Mouse (Mus musculus) kidney, embryonic 15.5 days (tissue): ENCODE data around the gene Olfr68. TPM values are rescaled to one million over a fixed set of nuclear protein-coding genes. Genes with fewer than 3 reads are reported as not detected.
"Not testable (repeated sequence)": the region's sequence is repeated elsewhere in the genome, so short reads cannot be mapped to it uniquely, and the experiment has no call there.

Experiments
- ATAC-seq: fragments of 200-750 bp; cut with Nextera tagmentation; replicated peaks from 2 replicates; pipeline ENCODE4 v1.8.0; 2017; ENCODE audit warnings: moderate TSS enrichment; ENCODE audit not compliant: low FRiP score
- H3K27ac ChIP-seq: fragments of 300-500 bp; sonication (generic); 2 replicates; pipeline ENCODE4 v1.5.1; 2015; ENCODE audit warnings: mild to moderate bottlenecking, inconsistent platforms
- H3K27me3 ChIP-seq: fragments of 300-500 bp; sonication (generic); 2 replicates; pipeline ENCODE4 v1.6.1; 2015; ENCODE audit warnings: inconsistent platforms
- H3K36me3 ChIP-seq: fragments of 300-500 bp; sonication (generic); 2 replicates; pipeline ENCODE4 v1.6.1; 2015; ENCODE audit warnings: inconsistent platforms
- H3K4me1 ChIP-seq: fragments of 300-500 bp; sonication (generic); 2 replicates; pipeline ENCODE4 v1.6.1; 2015; ENCODE audit warnings: inconsistent platforms
- H3K4me2 ChIP-seq: fragments of 300-500 bp; sonication (generic); 2 replicates; pipeline ENCODE4 v1.6.1; 2015; ENCODE audit warnings: moderate library complexity, mild to moderate bottlenecking, inconsistent platforms
- H3K4me3 ChIP-seq: fragments of 300-500 bp; sonication (generic); replicated peaks from 2 replicates; pipeline ENCODE4 v1.5.1; 2015; ENCODE audit warnings: mild to moderate bottlenecking, inconsistent platforms
- H3K9ac ChIP-seq: fragments of 300-500 bp; sonication (generic); 2 replicates; pipeline ENCODE4 v1.6.1; 2015; ENCODE audit warnings: mild to moderate bottlenecking, inconsistent platforms
- H3K9me3 ChIP-seq: fragments of 300-500 bp; sonication (generic); replicated peaks from 2 replicates; pipeline ENCODE4 v1.6.1; 2016; ENCODE audit warnings: inconsistent platforms
- WGBS: fragments of 180-500 bp; shearing (Covaris S2); methylation state at CpG from one replicate; pipeline ENCODE4 v1.1.7; 2015; ENCODE audit warnings: mixed read lengths; 5-methylcytosine and 5-hydroxymethylcytosine counted together
- polyA plus RNA-seq: library from polyadenylated mRNA; unstranded; fragments of >200 nt; fragmentation: Nextera tagmentation; extraction: Ambion mirVana; gene quantifications from 2 replicates; pipeline ENCODE4 v1.2.1, GENCODE M21; 2015

The Olfr68 gene
- polyA plus RNA-seq, 1 experiment from 2014 or later, result not detected

DNA sequence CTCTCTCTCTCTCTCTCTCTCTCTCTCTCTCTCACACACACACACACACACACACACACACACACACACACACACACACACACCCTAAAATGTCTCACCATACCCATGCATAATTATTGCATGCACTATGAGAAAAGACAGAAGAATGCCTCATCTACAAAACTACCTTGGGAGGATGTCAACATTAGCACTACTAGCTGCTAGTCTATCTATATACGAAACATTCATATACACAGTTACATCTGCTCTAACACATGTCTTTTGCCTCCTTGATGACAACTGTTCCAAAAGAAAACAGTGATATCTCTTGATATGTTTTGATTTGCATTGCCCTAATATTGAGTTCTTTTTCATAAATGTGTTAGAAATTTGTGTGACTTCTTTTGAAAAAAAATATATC, 30.8 kb upstream of the Olfr68 start:
- no peaks in the 10 kb centered on the region for H3K4me1 ChIP-seq
- no peaks in the 10 kb centered on the region for H3K9me3 ChIP-seq
- H3K9ac ChIP-seq, result no peak overlapping the region
- H3K4me2 ChIP-seq, result no peak overlapping the region
- H3K27ac ChIP-seq, result no peak overlapping the region
- H3K27me3 ChIP-seq, result no peaks in the 10 kb centered on the region
- WGBS, result 81% methylated on average over 1 of the region's 1 CpGs
- no peaks in the 10 kb centered on the region for H3K36me3 ChIP-seq
- H3K4me3 ChIP-seq, result no peak overlapping the region
- no peak for ATAC-seq

DNA sequence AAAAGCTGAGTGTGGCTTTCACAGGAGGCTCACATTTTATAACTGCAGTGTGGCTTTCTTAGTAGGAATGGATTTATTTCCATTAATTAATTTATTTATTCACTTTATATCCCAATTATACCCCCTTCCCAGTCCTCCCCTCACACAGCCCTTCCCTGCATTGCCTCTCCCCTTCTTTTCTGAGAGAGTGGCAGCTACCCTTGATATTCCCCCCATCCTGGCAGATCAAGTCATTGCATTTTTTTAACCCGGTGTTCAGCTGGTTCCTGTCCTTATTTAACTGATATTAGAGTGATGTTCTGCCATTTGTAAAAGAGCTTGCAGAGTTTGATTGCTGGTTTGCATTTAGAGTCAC, 30.3 kb upstream of the Olfr68 start:
- WGBS, result 65% methylated on average over 1 of the region's 1 CpGs

DNA sequence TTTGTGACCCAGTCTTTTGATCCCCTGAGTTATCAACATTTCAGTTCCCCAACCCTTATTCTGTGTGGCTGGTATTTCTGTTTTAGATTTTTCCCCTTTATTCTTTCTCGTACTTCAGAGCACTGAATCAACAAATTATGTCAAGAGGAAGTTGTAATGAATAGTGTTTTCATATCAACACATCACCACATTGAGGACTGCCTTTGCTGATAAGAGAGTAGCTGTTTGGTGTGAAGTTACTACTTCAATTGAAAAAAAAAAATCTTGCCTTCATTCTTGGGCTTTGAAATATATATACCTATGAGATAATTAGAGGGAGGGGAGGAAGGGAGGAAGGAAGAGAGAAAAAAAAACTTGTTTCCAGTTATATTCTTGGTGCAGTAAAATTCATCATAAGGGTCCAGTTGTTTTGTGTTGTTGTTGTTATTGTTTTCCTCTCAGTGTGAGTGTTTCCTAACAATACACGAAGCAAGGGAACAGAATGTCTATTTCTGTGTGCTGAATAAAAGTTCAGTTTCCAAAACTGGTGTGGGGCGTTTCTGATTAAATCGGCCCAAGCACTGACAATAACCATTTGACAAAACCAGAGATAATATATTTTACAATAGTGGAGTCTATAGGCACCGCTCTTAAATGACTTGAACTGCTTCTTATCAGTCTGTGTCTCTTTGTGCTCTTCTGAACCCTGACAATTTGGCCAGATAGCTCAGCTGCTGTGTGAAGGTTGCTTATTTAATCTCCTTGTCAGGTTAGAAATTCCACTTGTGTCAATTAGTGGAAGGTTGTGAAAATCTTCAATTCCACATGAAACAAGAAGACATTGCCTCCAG, 29.7 kb upstream of the Olfr68 start:
- Histone ChIP-seq H3K9me3 (no peaks in the 10 kb centered on the region), H3K4me3 (no peak overlapping the region), H3K36me3 (no peaks in the 10 kb centered on the region), H3K4me1 (no peaks in the 10 kb centered on the region), H3K9ac (no peak overlapping the region), H3K27ac (no peak overlapping the region), H3K4me2 (no peak overlapping the region), H3K27me3 (no peaks in the 10 kb centered on the region)
- 68% methylated on average over 5 of the region's 5 CpGs for WGBS
- ATAC-seq, result no peak

More for the DNA sequence above, 30.3 kb upstream of the Olfr68 start:
- no peak overlapping the region for H3K27ac ChIP-seq
- H3K4me2 ChIP-seq, result no peak overlapping the region
- no peaks in the 10 kb centered on the region for H3K9me3 ChIP-seq
- H3K9ac ChIP-seq, result no peak overlapping the region
- ATAC-seq, result no peak
- no peaks in the 10 kb centered on the region for H3K36me3 ChIP-seq
- no peaks in the 10 kb centered on the region for H3K4me1 ChIP-seq
- no peaks in the 10 kb centered on the region for H3K27me3 ChIP-seq
- H3K4me3 ChIP-seq, result no peak overlapping the region

DNA sequence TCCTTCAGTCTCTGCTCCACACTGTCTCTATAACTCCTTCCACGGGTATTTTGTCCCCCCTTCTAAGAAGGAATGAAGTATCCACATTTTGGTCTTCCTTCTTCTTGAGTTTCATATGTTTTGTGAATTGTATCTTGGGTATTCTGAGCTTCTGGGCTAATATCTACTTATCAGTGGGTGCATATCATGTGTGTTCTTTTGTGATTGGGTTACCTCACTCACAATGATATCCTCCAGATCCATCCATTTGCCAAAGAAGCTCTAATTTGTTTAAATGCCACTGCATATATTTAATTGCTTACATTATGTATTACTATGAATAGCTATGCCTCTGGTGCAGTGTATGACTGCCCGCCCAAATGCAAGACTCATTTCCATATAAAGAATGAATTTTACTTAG, 28.6 kb upstream of the Olfr68 start:
- not testable (repeated sequence) for H3K4me3 ChIP-seq, H3K4me2 ChIP-seq, H3K36me3 ChIP-seq, H3K9ac ChIP-seq, H3K27ac ChIP-seq, H3K9me3 ChIP-seq, ATAC-seq, H3K4me1 ChIP-seq, H3K27me3 ChIP-seq
- WGBS, result 71% methylated on average over 2 of the region's 2 CpGs

DNA sequence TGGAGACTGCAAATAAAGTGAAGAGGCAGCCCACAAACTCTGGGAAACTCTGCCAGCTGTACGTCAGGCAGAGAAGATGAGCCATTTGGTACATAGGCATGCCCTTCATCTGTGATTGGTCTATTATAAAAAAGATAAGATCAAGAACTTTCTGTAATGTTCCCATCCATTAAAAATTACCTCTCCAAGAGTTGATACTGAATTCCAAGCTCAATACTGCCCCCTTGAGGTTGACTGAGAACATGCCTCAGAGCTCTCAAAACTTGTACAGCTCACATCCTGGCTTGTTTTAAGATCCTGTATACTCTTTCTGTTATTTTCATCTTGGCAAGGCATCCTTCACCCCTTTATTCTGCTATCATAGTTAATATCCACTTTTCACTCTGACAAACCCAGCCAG, 27.4 kb upstream of the Olfr68 start:
- no peak overlapping the region for H3K9ac ChIP-seq
- no peaks in the 10 kb centered on the region for H3K36me3 ChIP-seq
- H3K27me3 ChIP-seq, result no peaks in the 10 kb centered on the region
- no peaks in the 10 kb centered on the region for H3K4me1 ChIP-seq
- no peak overlapping the region for H3K27ac ChIP-seq
- no peak for ATAC-seq
- H3K9me3 ChIP-seq, result no peaks in the 10 kb centered on the region
- no peak overlapping the region for H3K4me3 ChIP-seq
- 67% methylated on average over 1 of the region's 1 CpGs for WGBS
- no peak overlapping the region for H3K4me2 ChIP-seq

DNA sequence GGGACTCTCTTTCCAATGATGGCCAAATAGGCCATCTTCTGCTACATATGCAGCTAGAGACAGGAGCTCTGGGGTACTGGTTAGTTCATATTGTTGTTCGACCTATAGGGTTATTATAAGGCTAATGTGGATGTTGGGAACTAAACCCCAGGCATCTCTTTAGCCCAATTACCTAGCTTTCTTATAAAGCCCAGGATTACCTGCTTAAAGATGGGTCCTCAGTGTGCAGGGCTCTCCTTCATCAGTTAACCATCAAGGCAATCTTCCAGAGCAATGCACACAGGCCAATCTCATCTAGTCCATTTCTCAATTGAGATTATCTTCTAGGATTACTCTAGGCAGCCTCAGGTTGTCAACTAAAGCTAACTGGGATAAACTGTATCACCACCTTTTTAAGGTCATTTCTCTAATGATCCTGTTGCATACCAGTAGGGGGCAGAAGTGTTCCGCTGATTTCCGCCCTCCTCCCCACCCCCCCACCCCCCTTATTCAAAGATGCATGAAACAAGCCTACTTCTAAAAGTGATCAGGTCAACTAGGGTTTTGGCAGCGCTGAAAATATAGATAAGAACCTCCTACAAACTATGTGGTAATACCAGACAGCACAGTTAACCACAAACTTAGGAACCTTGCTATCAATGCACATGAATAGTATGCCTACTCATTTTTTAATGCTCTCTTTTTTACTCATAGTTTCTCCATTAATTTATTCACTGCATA, 13.3 kb upstream of the Olfr68 start:
- no peak for ATAC-seq
- Histone ChIP-seq H3K9me3 (no peaks in the 10 kb centered on the region), H3K4me1 (no peaks in the 10 kb centered on the region), H3K4me3 (no peak overlapping the region), H3K27me3 (no peaks in the 10 kb centered on the region), H3K36me3 (no peaks in the 10 kb centered on the region), H3K27ac (no peak overlapping the region), H3K9ac (no peak overlapping the region), H3K4me2 (no peak overlapping the region)
- 28% methylated on average over 4 of the region's 4 CpGs for WGBS

DNA sequence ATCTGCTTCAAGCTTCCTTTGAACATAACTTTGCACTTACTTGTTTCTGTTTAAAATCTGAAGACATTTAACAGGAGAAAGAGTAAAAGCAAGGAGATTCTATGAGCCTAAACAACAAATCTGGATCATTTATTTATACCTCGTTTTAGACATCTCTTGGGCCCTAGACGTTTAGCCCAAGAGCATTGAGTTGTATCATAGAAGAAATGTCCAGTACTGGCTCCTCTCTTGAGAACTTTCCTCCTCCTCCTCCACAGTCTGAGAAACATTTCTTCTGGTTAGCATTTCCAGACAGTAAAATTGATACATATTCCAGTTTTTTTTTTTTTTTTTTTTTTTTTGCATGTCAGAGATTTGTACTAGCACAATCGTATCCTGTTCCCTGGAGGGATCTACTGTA, 12.2 kb upstream of the Olfr68 start, which contains the start of gene Olfr67:
Gene Olfr67, minus strand, starts transcription at position 101 of the 400 bp plus-strand sequence.
- Histone ChIP-seq H3K4me2 (no peak within 1 kb of the TSS), H3K4me1 (no peaks in the 10 kb centered on the region), H3K4me3 (no peak within 1 kb of the TSS), H3K27ac (no peak within 1 kb of the TSS), H3K9ac (no peak within 1 kb of the TSS), H3K27me3 (no peaks in the 10 kb centered on the region), H3K36me3 (no peaks in the 10 kb centered on the region), H3K9me3 (no peaks in the 10 kb centered on the region)
- no peak for ATAC-seq
- WGBS, result 77% methylated on average over 3 of the region's 3 CpGs

DNA sequence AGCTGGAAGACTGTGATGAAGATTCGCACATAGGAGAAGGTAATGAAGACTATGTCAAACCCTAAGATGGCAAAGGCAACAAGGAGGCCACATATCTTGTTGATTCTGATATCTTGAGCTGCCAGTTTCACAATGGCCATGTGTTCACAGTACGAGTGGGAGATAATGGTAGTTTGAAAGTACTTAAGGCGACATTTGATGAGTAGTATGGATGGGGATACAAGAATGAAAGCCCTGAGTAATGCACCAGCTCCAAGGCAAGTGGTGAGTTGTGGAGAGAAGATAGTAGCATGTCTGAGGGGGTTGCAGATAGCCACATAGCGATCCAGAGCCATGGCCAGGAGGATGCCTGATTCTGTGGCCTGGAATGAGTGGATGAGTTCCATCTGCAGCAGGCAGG, 1.8 kb downstream of the Olfr68 start:
- not testable (repeated sequence) for H3K9ac ChIP-seq, H3K4me2 ChIP-seq, H3K9me3 ChIP-seq, H3K36me3 ChIP-seq, ATAC-seq, H3K27me3 ChIP-seq, H3K27ac ChIP-seq, H3K4me1 ChIP-seq, H3K4me3 ChIP-seq
- 84% methylated on average over 4 of the region's 4 CpGs for WGBS

DNA sequence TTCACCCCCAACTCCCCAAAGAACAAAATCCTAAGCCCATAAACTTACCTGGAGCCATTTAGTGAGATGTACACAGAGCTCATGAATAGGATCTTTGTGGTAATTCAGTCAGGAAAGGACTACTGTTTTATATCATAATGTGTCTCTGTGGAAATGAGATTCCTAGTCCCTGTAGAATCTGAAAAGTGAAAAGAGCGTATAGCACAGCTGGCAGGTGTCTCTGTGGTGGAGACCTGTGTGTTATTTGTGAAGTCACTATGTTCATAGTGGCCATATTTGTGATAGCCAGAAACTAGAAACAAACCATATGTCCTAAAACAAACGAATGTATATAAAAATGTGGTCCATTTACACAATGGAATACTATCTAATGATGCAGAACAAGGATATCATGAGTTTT, 8.0 kb downstream of the Olfr68 start, which contains the start of gene Olfr69:
Gene Olfr69, minus strand, starts transcription at position 101 of the 400 bp plus-strand sequence.
- Histone ChIP-seq H3K9me3 (no peaks in the 10 kb centered on the region), H3K4me3 (no peak within 1 kb of the TSS), H3K4me2 (no peak within 1 kb of the TSS), H3K36me3 (no peaks in the 10 kb centered on the region), H3K4me1 (no peaks in the 10 kb centered on the region), H3K27me3 (no peaks in the 10 kb centered on the region), H3K9ac (no peak within 1 kb of the TSS), H3K27ac (no peak within 1 kb of the TSS)
- WGBS, result 83% methylated on average over 2 of the region's 2 CpGs
- no peak for ATAC-seq

DNA sequence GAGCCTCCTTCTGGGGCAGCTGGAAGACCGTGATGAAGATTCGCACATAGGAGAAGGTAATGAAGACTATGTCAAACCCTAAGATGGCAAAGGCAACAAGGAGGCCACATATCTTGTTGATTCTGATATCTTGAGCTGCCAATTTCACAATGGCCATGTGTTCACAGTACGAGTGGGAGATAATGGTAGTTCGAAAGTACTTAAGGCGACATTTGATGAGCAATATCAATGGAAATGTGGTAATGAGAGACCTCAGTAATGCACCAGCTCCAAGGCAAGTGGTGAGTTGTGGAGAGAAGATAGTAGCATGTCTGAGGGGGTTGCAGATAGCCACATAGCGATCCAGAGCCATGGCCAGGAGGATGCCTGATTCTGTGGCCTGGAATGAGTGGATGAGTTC, 11.8 kb downstream of the Olfr68 start:
- not testable (repeated sequence) for H3K27me3 ChIP-seq, H3K4me2 ChIP-seq, H3K36me3 ChIP-seq, H3K27ac ChIP-seq, ATAC-seq, H3K4me3 ChIP-seq, H3K9me3 ChIP-seq, H3K9ac ChIP-seq, H3K4me1 ChIP-seq
- 87% methylated on average over 5 of the region's 6 CpGs for WGBS

DNA sequence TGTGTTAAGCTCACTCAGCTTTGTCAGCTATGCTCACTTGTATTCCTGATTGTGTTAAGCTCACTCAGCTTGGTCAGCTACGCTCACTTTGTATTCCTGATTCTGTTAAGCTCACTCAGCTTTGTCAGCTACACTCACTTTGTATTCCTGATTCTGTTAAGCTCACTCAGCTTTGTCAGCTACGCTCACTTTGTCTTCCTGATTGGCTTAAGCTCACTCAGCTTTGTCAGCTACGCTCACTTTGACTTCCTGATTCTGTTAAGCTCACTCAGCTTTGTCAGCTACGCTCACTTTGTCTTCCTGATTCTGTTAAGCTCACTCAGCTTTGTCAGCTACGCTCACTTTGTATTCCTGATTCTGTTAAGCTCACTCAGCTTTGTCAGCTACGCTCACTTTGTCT, 17.3 kb downstream of the Olfr68 start:
- WGBS, result 91% methylated on average over 6 of the region's 6 CpGs
- ATAC-seq, H3K9me3 ChIP-seq, H3K27me3 ChIP-seq, H3K27ac ChIP-seq, H3K36me3 ChIP-seq, H3K4me3 ChIP-seq, H3K4me2 ChIP-seq, H3K9ac ChIP-seq, H3K4me1 ChIP-seq: not testable (repeated sequence)

DNA sequence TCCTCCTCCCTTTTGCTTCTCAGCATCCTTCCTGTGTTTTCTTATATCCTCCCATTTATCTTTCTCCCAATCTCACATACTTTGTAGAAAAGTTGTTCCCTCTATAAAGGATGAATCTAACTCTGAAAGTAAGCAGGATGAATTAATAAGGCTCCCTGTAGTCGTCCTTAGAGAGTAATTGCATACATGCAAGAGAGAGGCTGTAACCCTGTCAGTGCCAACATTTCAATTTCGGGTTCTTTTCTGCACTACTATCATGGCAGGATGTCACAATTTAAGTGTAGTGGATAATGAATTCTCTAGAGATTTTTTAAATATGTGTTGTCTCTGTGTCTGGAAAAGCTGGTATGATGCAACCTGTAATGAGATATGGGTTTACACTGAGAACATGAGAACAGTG, 22.3 kb downstream of the Olfr68 start, which contains the start of gene Olfr630:
Gene Olfr630, minus strand, starts transcription at position 101 of the 400 bp plus-strand sequence.
- Histone ChIP-seq H3K9me3 (no peaks in the 10 kb centered on the region), H3K4me3 (no peak within 1 kb of the TSS), H3K27me3 (no peaks in the 10 kb centered on the region), H3K4me2 (no peak within 1 kb of the TSS), H3K27ac (no peak within 1 kb of the TSS), H3K4me1 (no peaks in the 10 kb centered on the region), H3K9ac (no peak within 1 kb of the TSS), H3K36me3 (no peaks in the 10 kb centered on the region)
- no peak for ATAC-seq
- WGBS, result 47% methylated on average over 2 of the region's 2 CpGs
